In genomic region chr13:41500793-41501192, GRCm38 (mm10) we compare ENCODE assay signal across 13 mouse cellular contexts.
"Had no signal": no experiment of that assay in that cellular context is flagged by ENCODE, and none has a peak within 500 bp of the region (broad histone marks: within the 10 kb centered on the region; RNA-seq: fewer than 3 reads in every experiment).

No protein-coding gene starts in this region.

- H3K4me2 ChIP-seq: limb, embryonic 12.5 days; midbrain, embryonic 13.5 days; neural tube, embryonic 12.5 days had no signal

- H3K9ac ChIP-seq: limb, embryonic 12.5 days; liver, embryonic 14.5 days; midbrain, embryonic 13.5 days; neural tube, embryonic 12.5 days had no signal

- H3K4me3 ChIP-seq: layer of hippocampus, adult 2 months; limb, embryonic 12.5 days; midbrain, embryonic 13.5 days; neural tube, embryonic 12.5 days had no signal

- H3K27ac ChIP-seq: kidney, postnatal 0 days; layer of hippocampus, adult 2 months; limb, embryonic 12.5 days; liver, embryonic 14.5 days; midbrain, embryonic 13.5 days; neural tube, embryonic 12.5 days had no signal

- H3K4me1 ChIP-seq: limb, embryonic 12.5 days; midbrain, embryonic 13.5 days had no signal

- DNase-seq: kidney, adult 9 months; kidney, postnatal 36 days; lung, adult 2 months; lung, postnatal 36 days; retina, postnatal 1 day; thymus, postnatal 4 days had no signal

- H3K27me3 ChIP-seq: limb, embryonic 12.5 days; midbrain, embryonic 13.5 days; neural tube, embryonic 12.5 days had no signal

- ATAC-seq: lung, postnatal 0 days; midbrain, embryonic 13.5 days had no signal

- H3K36me3 ChIP-seq: limb, embryonic 12.5 days; midbrain, embryonic 13.5 days; neural tube, embryonic 12.5 days had no signal

- H3K9me3 ChIP-seq: limb, embryonic 12.5 days; midbrain, embryonic 13.5 days; neural tube, embryonic 12.5 days had no signal
